Comparison of ENCODE assay signal across 8 mouse cellular contexts in the genomic region with DNA sequence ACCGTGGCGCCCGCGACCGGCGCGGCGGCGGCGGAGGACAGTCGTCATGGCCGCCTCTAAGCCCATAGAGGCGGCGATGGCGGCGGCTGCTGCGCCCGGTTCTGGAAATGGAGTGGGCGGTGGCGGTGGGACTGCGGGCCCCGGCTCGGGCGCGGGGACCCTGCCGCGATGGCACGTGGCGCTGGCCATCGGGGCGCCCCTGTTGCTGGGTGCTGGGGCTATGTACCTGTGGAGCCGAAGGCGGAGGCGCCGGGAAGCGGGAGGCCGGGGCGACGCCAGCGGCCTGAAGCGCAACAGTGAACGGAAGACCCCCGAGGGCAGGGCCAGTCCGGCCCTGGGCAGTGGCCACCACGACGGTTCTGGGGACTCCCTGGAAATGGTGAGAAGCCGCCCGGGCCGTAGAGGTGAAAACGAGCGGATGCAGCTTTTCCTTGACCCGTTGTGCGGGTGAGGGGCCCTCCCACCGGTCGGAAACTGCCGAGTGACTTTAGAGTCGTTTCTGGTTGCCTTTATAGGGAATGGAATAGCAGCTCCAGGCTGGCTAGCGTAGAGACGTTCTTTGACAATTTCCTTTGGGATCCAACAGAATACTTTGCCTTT. TPM values are rescaled to one million over a fixed set of nuclear protein-coding genes. Genes with fewer than 3 reads are reported as not detected.
DNase-seq lines count a peak whose midpoint lies in the region.

No protein-coding gene starts in this region.

- under 1% methylated on average over 59 of the region's 59 CpGs for WGBS in hindbrain, embryonic 10.5 days

- H3K4me1 ChIP-seq in hindbrain, embryonic 10.5 days (replicated peaks), result peaks cover 16% of the 10 kb centered on the region

- peak overlapping the region; percentile 97 for H3K27ac ChIP-seq in hindbrain, embryonic 10.5 days

- no peaks in the 10 kb centered on the region for H3K9me3 ChIP-seq in hindbrain, embryonic 10.5 days

- intact Hi-C loops in gastrocnemius, postnatal 14 days (cut with DNase I; ENCODE audit: low total_unique reads), result no loop called here

- DNase-seq in gastrocnemius, postnatal 14 days, result peak; percentile 19
- no peak for DNase-seq in gastrocnemius, postnatal 10 days
- DNase-seq in urinary bladder, postnatal 14 days (ENCODE audit: low spot score), result peak; percentile 4
- DNase-seq in urinary bladder, adult 2 months (ENCODE audit: low spot score), result no peak
- no peak for DNase-seq in hindbrain, embryonic 10.5 days (ENCODE audit: low spot score)
- peak; percentile 33 for DNase-seq in lung, postnatal 10 days
- DNase-seq in right cerebral cortex, postnatal 36 days (ENCODE audit: low spot score in 2 of 2), result no peak
- no peak for DNase-seq in thymus, postnatal 14 days

- H3K27me3 ChIP-seq in hindbrain, embryonic 10.5 days (ENCODE audit: insufficient read depth, poor library complexity, severe bottlenecking), result no peaks in the 10 kb centered on the region

- no peaks in the 10 kb centered on the region for H3K36me3 ChIP-seq in hindbrain, embryonic 10.5 days

- H3K4me3 ChIP-seq in hindbrain, embryonic 10.5 days, result peak overlapping the region; percentile 98

RNA-seq across cellular contexts. Expression of gene Tomm70a, which starts 0.4 kb away (rescaled TPM):
- 10 to 100 TPM; 33.9 to 36.9 TPM for total RNA-seq in gastrocnemius, postnatal 14 days (2021)
- total RNA-seq in gastrocnemius, postnatal 10 days (2021), result 10 to 100 TPM; 39.7 to 40.4 TPM
- polyA plus RNA-seq in urinary bladder, adult 2 months (2012; rRNA removed), result 29.8 and 31.5 TPM in 2 replicates
- polyA plus RNA-seq in hindbrain, embryonic 10.5 days (2016; fragmentation: Nextera tagmentation; extraction: Ambion mirVana), result 48.3 and 48.9 TPM in 2 replicates

RNA-seq across cellular contexts. Expression of gene Nit2, which starts 45.2 kb away (rescaled TPM):
- 10 to 100 TPM; 29.2 to 29.4 TPM for total RNA-seq in gastrocnemius, postnatal 14 days (2021)
- total RNA-seq in gastrocnemius, postnatal 10 days (2021), result 10 to 100 TPM; 34.5 to 35.0 TPM
- polyA plus RNA-seq in urinary bladder, adult 2 months (2012; rRNA removed), result 30.8 and 30.9 TPM in 2 replicates
- polyA plus RNA-seq in hindbrain, embryonic 10.5 days (2016; fragmentation: Nextera tagmentation; extraction: Ambion mirVana), result 45.6 and 47.9 TPM in 2 replicates

RNA-seq across cellular contexts. Expression of gene Tmem45a2, which starts 50.7 kb away (rescaled TPM):
- total RNA-seq in gastrocnemius, postnatal 14 days (2021), result not detected
- total RNA-seq in gastrocnemius, postnatal 10 days (2021), result not detected
- 0.21 TPM in 2 replicates for polyA plus RNA-seq in urinary bladder, adult 2 months (2012; rRNA removed)
- polyA plus RNA-seq in hindbrain, embryonic 10.5 days (2016; fragmentation: Nextera tagmentation; extraction: Ambion mirVana), result not detected in 2 replicates

Comparison
In these comparisons a context has a peak if more than half of its experiments do, and no peak if none do; other contexts are left out.
1. DNase-seq: peak in gastrocnemius, postnatal 14 days (single experiment), urinary bladder, postnatal 14 days (single experiment) and lung, postnatal 10 days (single experiment); none in gastrocnemius, postnatal 10 days (single experiment), urinary bladder, adult 2 months (single experiment), hindbrain, embryonic 10.5 days (single experiment), right cerebral cortex, postnatal 36 days (0 of 2) and thymus, postnatal 14 days (single experiment).